Mouse (Mus musculus) heart, embryonic 11.5 days (tissue): ENCODE results near the gene Foxn1. TPM values are rescaled to one million over a fixed set of nuclear protein-coding genes. Genes with fewer than 3 reads are reported as not detected.

ENCODE experiments used
- ATAC-seq: fragments of 200-750 bp; cut with Nextera tagmentation; replicated peaks from 2 replicates; pipeline ENCODE4 v1.8.0; 2017; ENCODE audit warnings: moderate library complexity; ENCODE audit not compliant: insufficient number of reproducible peaks, low FRiP score, low TSS enrichment
- H3K27ac ChIP-seq: fragments of 300-500 bp; sonication (generic); 2 replicates; pipeline ENCODE4 v1.5.1; 2014; ENCODE audit warnings: mild to moderate bottlenecking, low read depth, low read length
- H3K27me3 ChIP-seq: fragments of 300-500 bp; sonication (generic); 2 replicates; pipeline ENCODE4 v1.6.1; 2014; ENCODE audit warnings: mild to moderate bottlenecking, low read length, mixed read lengths; ENCODE audit not compliant: control insufficient read depth, insufficient read depth
- H3K36me3 ChIP-seq: fragments of 300-500 bp; sonication (generic); 2 replicates; pipeline ENCODE4 v1.6.1; 2014; ENCODE audit warnings: mild to moderate bottlenecking, low read length, moderate library complexity, mixed read lengths; ENCODE audit not compliant: control insufficient read depth, insufficient read depth
- H3K4me1 ChIP-seq: fragments of 300-500 bp; sonication (generic); 2 replicates; pipeline ENCODE4 v1.6.1; 2014; ENCODE audit warnings: low read length; ENCODE audit not compliant: control insufficient read depth, insufficient read depth
- H3K4me2 ChIP-seq: fragments of 300-500 bp; sonication (generic); 2 replicates; pipeline ENCODE4 v1.6.1; 2014; ENCODE audit warnings: mild to moderate bottlenecking, moderate library complexity
- H3K4me3 ChIP-seq: fragments of 300-500 bp; sonication (generic); 2 replicates; pipeline ENCODE4 v1.5.1; 2014; ENCODE audit warnings: low read depth, low read length
- H3K9ac ChIP-seq: fragments of 300-500 bp; sonication (generic); 2 replicates; pipeline ENCODE4 v1.6.1; 2014; ENCODE audit warnings: mild to moderate bottlenecking, low read depth, low read length, moderate library complexity
- H3K9me3 ChIP-seq: fragments of 300-500 bp; sonication (generic); replicated peaks from 2 replicates; pipeline ENCODE4 v1.6.1; 2016; ENCODE audit warnings: low read length; ENCODE audit not compliant: control insufficient read depth
- WGBS: fragments of 180-500 bp; shearing (Covaris S2); extraction: QIAGEN DNeasy Blood & Tissue Kit; methylation state at CpG from one replicate; pipeline ENCODE4 v1.1.7; 2014; ENCODE audit not compliant: insufficient replicate concordance; 5-methylcytosine and 5-hydroxymethylcytosine counted together
- polyA plus RNA-seq: library from polyadenylated mRNA; unstranded; fragments of >200 nt; fragmentation: Nextera tagmentation; extraction: Ambion mirVana; gene quantifications from 2 replicates; pipeline ENCODE4 v1.2.1, GENCODE M21; 2014

Gene Foxn1
- polyA plus RNA-seq, 1 experiment from 2014 or later = 0.29 TPM

GRCm38 (mm10) chr11:78346326-78347069, 39.9 kb downstream of the Foxn1 start:
- H3K9me3 ChIP-seq = no peaks in the 10 kb centered on the region
- no peak overlapping the region for H3K4me3 ChIP-seq
- H3K9ac ChIP-seq = no peak overlapping the region
- H3K27ac ChIP-seq = no peak overlapping the region
- H3K36me3 ChIP-seq = peaks cover 4% of the 10 kb centered on the region; the same call in 1 of the 2 replicates
- no peak overlapping the region for H3K4me2 ChIP-seq
- 84% methylated on average over 6 of the region's 6 CpGs for WGBS
- H3K4me1 ChIP-seq = peaks cover 34% of the 10 kb centered on the region
- H3K27me3 ChIP-seq = no peaks in the 10 kb centered on the region
- no peak for ATAC-seq

GRCm38 (mm10) chr11:78345801-78346200, 40.6 kb downstream of the Foxn1 start:
- no peak for ATAC-seq
- H3K9me3 ChIP-seq = no peaks in the 10 kb centered on the region
- H3K27ac ChIP-seq = peak overlapping the region; percentile 51; the same call in 1 of the 2 replicates
- no peaks in the 10 kb centered on the region for H3K27me3 ChIP-seq
- peak overlapping the region; percentile 24; the same call in 1 of the 2 replicates for H3K9ac ChIP-seq
- WGBS = 65% methylated on average over 7 of the region's 7 CpGs
- H3K36me3 ChIP-seq = peaks cover 4% of the 10 kb centered on the region; the same call in 1 of the 2 replicates
- no peak overlapping the region for H3K4me3 ChIP-seq
- H3K4me2 ChIP-seq = peak overlapping the region; percentile 0; the same call in 1 of the 2 replicates
- peaks cover 34% of the 10 kb centered on the region for H3K4me1 ChIP-seq

- H3K4me3 ChIP-seq = peak overlapping the region; percentile 1; the same call in 1 of the 2 replicates
Observed at GRCm38 (mm10) chr11:78344890-78345715, 41.3 kb downstream of the Foxn1 start.

GRCm38 (mm10) chr11:78344328-78344889, 41.9 kb downstream of the Foxn1 start:
- Histone ChIP-seq H3K9me3 (no peaks in the 10 kb centered on the region), H3K9ac (peak overlapping the region; percentile 4; the same call in 1 of the 2 replicates), H3K27me3 (no peaks in the 10 kb centered on the region), H3K36me3 (peaks cover 7% of the 10 kb centered on the region; the same call in 1 of the 2 replicates), H3K4me2 (peak overlapping the region; percentile 83), H3K4me3 (peak overlapping the region; percentile 88), H3K27ac (peak overlapping the region; percentile 30; the same call in 1 of the 2 replicates), H3K4me1 (peaks cover 27% of the 10 kb centered on the region)
- WGBS = 46% methylated on average over 6 of the region's 6 CpGs
- no peak for ATAC-seq

More at GRCm38 (mm10) chr11:78344890-78345715, 41.3 kb downstream of the Foxn1 start:
- Histone ChIP-seq H3K4me1 (peaks cover 34% of the 10 kb centered on the region), H3K9me3 (no peaks in the 10 kb centered on the region), H3K27me3 (no peaks in the 10 kb centered on the region), H3K36me3 (peaks cover 5% of the 10 kb centered on the region; the same call in 1 of the 2 replicates), H3K9ac (peak overlapping the region; percentile 24; the same call in 1 of the 2 replicates), H3K27ac (peak overlapping the region; percentile 51), H3K4me2 (peak overlapping the region; percentile 83)
- 32% methylated on average over 8 of the region's 8 CpGs for WGBS
- no peak for ATAC-seq

GRCm38 (mm10) chr11:78343381-78344327, 42.7 kb downstream of the Foxn1 start, which contains the start of gene Unc119:
Unc119 (plus strand) TSS chr11:78343482.
- Histone ChIP-seq H3K4me2 (peak within 1 kb of the TSS; percentile 83), H3K9me3 (no peaks in the 10 kb centered on the region), H3K4me1 (peaks cover 24% of the 10 kb centered on the region), H3K36me3 (peaks cover 14% of the 10 kb centered on the region; the same call in 1 of the 2 replicates), H3K4me3 (peak within 1 kb of the TSS; percentile 88), H3K27me3 (no peaks in the 10 kb centered on the region), H3K27ac (peak within 1 kb of the TSS; percentile 79), H3K9ac (peak within 1 kb of the TSS; percentile 92)
- WGBS = 2% methylated on average over 56 of the region's 66 CpGs
- ATAC-seq = peak; percentile 74

GRCm38 (mm10) chr11:78341702-78342101, 44.7 kb downstream of the Foxn1 start:
- Histone ChIP-seq H3K4me3 (no peak overlapping the region), H3K4me2 (no peak overlapping the region), H3K27me3 (no peaks in the 10 kb centered on the region), H3K36me3 (peaks cover 10% of the 10 kb centered on the region; the same call in 1 of the 2 replicates), H3K4me1 (peaks cover 24% of the 10 kb centered on the region), H3K9ac (no peak overlapping the region), H3K9me3 (no peaks in the 10 kb centered on the region), H3K27ac (no peak overlapping the region)
- WGBS = 63% methylated on average over 12 of the region's 12 CpGs
- ATAC-seq = no peak

GRCm38 (mm10) chr11:78337040-78337439, 49.3 kb downstream of the Foxn1 start:
- Histone ChIP-seq H3K27me3 (no peaks in the 10 kb centered on the region), H3K9me3 (no peaks in the 10 kb centered on the region), H3K4me1 (no peaks in the 10 kb centered on the region; the same call in 1 of the 2 replicates), H3K4me3 (no peak overlapping the region), H3K4me2 (no peak overlapping the region), H3K27ac (no peak overlapping the region), H3K9ac (no peak overlapping the region), H3K36me3 (peaks cover 20% of the 10 kb centered on the region)
- 89% methylated on average over 8 of the region's 8 CpGs for WGBS
- no peak for ATAC-seq
